Mouse (Mus musculus) adrenal gland, postnatal 4 days (tissue): ENCODE data around the gene Adm. TPM values are rescaled to one million over a fixed set of nuclear protein-coding genes. Genes with fewer than 3 reads are reported as not detected.

Experiments used
- DNase-seq, 2 experiments: peaks; one replicate each; pipeline ENCODE4 v3.0.0; 2021 to 2022; ENCODE audit warnings: low spot score in 2 of 2, mixed read lengths in 2 of 2
- total RNA-seq, 2 experiments: library from RNA; stranded (reverse); gene quantifications; 2 replicates each; pipeline ENCODE4 v1.2.3; 2021

Adm gene
- total RNA-seq, 2 experiments from 2014 or later, result 26.9 to 28.0 TPM

DNA sequence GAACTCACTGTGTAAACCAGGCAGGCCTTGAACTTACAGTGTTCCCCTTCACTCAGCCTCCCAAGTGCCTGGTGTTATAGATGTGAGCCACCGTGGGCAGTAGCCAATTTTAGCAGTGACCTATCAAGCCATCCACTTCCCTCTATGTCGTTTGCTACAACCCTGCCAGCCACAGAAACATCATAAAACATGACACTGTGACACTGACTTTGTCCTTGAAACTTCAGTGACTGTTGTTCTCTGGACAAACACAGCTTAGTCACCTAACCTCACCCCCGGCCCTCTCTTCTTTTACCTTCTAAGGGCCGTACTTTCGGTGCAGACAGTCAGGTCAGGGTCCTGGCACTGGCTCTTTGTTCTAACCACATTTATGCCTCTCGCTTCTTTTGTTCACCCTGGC, 28.5 kb downstream of the Adm start:
- DNase-seq, result peak in 1 of 2 experiments; percentile 21

DNA sequence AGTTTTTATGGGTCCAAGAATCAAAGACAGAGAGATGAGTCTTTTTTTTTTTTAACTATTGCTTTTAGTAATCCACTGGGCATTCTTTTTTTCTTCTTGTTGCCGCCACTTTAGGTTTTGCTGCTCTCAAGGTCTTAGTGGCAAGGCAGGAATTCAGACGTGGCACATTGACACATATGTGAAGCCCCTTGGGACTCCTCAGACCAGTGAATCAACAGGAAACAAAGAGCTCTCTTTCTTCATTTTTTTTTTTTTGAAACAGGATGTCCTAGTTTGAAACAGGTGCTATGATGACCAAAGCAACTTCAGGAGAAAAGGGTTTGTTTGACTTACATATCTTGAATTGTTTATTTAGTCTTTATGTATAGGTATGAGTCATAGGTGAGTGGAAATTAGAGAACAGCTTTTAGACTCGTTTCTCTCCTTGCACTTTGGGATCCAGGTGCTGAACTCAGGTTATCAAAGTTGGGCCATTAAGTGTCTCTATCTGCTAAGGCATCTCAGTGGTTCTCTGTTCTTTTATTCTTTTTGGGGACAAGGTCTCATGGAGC, 31.0 kb downstream of the Adm start:
- no peak for DNase-seq

DNA sequence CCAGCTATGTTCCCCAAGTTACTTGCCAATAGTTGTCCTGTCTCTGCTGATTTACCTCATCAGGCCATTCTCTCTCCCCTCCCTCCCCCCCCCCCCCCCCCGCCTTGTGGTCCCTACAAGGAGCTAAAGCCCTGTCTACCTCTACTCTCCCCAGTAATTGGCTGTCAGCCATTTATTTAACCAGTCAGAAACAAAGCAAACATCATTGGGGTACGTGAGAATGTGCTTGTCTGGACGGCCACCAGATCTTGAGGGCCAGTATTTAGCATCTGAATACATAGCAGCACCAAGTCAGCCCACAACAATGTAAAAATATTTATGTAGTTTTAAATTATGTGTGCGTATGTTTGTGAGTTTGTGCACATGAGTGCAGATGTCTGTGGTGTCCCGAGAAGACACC, 39.1 kb downstream of the Adm start:
- no peak for DNase-seq

DNA sequence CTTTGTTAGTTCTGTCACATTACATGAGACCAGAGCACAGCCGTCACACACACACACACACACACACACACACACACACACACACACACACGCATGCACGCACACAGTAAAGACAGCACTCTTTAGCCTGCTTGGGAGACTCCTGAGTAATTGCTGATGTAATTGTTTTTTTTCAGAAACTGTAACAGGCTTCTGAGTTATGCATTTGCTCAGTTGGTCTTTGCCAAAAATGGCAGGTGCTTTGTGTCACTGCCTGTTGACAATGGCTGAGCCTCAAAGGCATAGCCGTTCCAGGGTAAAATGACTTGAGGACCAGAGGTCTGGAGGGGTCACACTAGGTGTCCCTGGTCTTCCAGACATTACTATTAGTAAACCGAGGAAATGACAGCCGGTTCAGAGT, 40.8 kb downstream of the Adm start:
- DNase-seq, result no peak

DNA sequence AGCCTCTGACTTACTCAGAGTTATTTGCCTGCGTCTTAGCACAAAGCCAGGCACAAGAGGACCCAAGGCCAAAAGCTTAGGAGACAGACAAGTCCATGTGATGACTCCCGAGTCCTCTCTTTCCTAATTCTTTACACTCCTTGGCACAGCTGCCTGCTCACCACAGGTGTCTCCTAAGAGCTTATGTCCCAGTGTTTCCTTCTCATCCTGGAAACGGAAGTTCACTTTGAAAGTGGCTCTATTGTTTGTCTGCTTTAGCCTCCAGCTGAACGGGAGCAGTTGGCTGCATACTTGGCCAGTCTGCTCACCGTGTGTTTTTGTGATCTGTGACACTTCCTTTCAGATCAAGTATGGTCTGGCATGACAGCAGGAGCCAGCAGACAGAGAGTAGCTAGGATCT, 41.3 kb downstream of the Adm start:
- DNase-seq, result no peak

DNA sequence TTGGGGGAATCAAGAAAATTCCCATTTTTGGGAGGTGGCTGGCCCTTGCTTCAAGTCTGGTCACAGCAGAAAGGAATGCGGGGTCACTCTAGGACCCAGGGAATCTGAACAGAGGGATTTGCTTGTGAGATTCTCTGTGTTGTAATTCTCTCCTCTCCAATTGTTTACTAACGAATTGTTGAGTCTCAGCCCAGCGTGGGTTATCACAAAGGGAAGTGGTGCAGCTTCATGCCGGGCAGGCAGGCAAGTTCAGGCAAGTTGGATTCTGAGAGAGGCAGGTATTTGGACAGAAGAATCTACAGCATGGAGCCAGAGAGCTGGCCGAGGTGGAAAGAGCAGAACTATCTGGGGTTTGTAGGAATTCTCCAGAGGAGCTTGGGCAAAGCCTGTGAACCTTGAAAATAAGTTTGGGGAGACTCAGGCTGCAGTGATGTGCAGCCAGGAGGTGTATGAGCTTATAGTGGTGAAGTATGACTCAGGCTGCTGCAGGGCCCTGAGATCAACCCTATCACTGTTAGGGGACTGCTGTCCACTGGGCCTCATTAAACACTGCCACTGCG, 43.7 kb downstream of the Adm start:
- DNase-seq, result no peak

Other genes with a start within 250 kb of the Adm start
- 10 to 100 TPM; 73.6 to 76.2 TPM for gene Sbf2, start 12.7 kb upstream of the Adm start, total RNA-seq
- 10 to 100 TPM; 28.6 to 34.2 TPM for gene Ampd3, start 140.5 kb downstream of the Adm start, total RNA-seq
- 10 to 100 TPM; 52.1 to 56.5 TPM for gene Rnf141, start 216.8 kb downstream of the Adm start, total RNA-seq
- 10 to 100 TPM; 24.1 to 33.6 TPM for gene Lyve1, start 235.6 kb downstream of the Adm start, total RNA-seq